Mouse (Mus musculus): ENCODE results near the gene Sik1. TPM values are rescaled to one million over a fixed set of nuclear protein-coding genes. Genes with fewer than 3 reads are reported as not detected.

The Sik1 gene
- total and polyA plus RNA-seq, 2 experiments from 2014 or later: 10.9 to 31.9 TPM

DNA sequence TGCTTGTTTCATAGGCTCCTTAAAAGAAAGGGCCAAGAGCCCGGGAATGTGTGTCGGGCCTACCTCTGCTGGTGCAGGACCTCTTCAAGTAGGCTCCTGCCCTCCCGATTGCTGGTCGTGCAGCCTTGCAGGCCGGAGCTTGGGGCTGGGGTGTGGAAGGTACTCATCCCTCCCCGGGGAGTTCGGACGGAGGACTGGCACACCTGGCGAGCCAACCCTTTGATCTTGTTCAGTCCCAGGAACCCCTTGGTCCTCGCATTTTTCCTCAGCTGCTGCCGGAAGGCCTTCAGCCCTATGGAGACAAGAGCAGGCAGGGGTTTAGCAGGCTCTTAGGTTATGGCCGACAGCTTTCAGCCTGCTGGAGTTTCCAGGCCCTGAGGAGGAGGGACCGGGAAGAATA is 8.6 kb downstream of the Sik1 start:
- H3K36me3 ChIP-seq (replicated peaks; ENCODE audit: control insufficient read depth, insufficient read depth, low read length): peaks cover 80% of the 10 kb centered on the region
- H3K4me2 ChIP-seq (ENCODE audit: low read depth, low read length): no peak overlapping the region
- WGBS: 88% methylated on average over 13 of the region's 13 CpGs
- no peak for DNase-seq (ENCODE audit: low spot score)
- peaks cover 17% of the 10 kb centered on the region for H3K4me1 ChIP-seq (ENCODE audit: control insufficient read depth, insufficient read depth)
- no peak overlapping the region for H3K9ac ChIP-seq (replicated peaks; ENCODE audit: low read depth, low read length)
- TF ChIP-seq CTCF (IDR thresholded peaks at IDR 0.05; ENCODE audit: low read depth): no peak
- no peak for TF ChIP-seq EP300 (IDR thresholded peaks at IDR 0.05; ENCODE audit: low read depth)
- H3K27me3 ChIP-seq (ENCODE audit: control insufficient read depth, insufficient read depth, low read length): no peaks in the 10 kb centered on the region
- H3K4me3 ChIP-seq (ENCODE audit: low read depth, low read length): no peak overlapping the region
- ATAC-seq (ENCODE audit: insufficient read depth, low read depth): no peak
- no peak overlapping the region for H3K27ac ChIP-seq (ENCODE audit: low read depth)
- H3K9me3 ChIP-seq (replicated peaks; ENCODE audit: control insufficient read depth, low read length): no peaks in the 10 kb centered on the region

GRCm38 (mm10) chr17:31846352-31846751 is 9.3 kb downstream of the Sik1 start:
- no peak for ATAC-seq (ENCODE audit: insufficient read depth, low read depth)
- Histone ChIP-seq H3K9ac (replicated peaks; ENCODE audit: low read depth, low read length) (no peak overlapping the region), H3K4me2 (ENCODE audit: low read depth, low read length) (no peak overlapping the region), H3K4me1 (ENCODE audit: control insufficient read depth, insufficient read depth) (peaks cover 23% of the 10 kb centered on the region), H3K36me3 (replicated peaks; ENCODE audit: control insufficient read depth, insufficient read depth, low read length) (peaks cover 74% of the 10 kb centered on the region), H3K27ac (ENCODE audit: low read depth) (no peak overlapping the region), H3K27me3 (ENCODE audit: control insufficient read depth, insufficient read depth, low read length) (no peaks in the 10 kb centered on the region), H3K4me3 (ENCODE audit: low read depth, low read length) (no peak overlapping the region), H3K9me3 (replicated peaks; ENCODE audit: control insufficient read depth, low read length) (no peaks in the 10 kb centered on the region)
- TF ChIP-seq CTCF (IDR thresholded peaks at IDR 0.05; ENCODE audit: low read depth) (no peak), EP300 (IDR thresholded peaks at IDR 0.05; ENCODE audit: low read depth) (no peak)
- 44% methylated on average over 9 of the region's 9 CpGs for WGBS
- DNase-seq (ENCODE audit: low spot score): no peak

DNA sequence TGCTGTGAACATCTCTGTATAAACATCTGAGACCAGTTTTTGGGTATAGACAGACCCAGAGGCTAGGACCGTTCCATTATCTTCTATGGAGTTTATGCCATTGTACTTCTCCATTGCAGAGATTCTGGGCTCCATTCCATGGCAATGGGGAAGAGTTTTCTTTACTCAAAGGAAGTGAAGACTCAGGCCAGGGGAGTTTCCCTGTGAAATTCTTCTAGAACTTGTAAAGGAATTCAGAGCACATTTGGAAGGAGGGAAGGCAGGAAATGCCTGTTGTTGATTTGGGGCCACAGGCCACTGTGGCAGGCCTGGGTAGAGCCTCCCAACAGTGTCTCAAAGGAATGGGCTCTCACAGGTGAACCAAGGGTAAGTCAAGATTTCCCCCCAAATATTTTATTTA is 11.7 kb downstream of the Sik1 start:
- TF ChIP-seq EP300 (IDR thresholded peaks at IDR 0.05; ENCODE audit: low read depth) (no peak), CTCF (IDR thresholded peaks at IDR 0.05; ENCODE audit: low read depth) (no peak)
- H3K27ac ChIP-seq (ENCODE audit: low read depth): peak overlapping the region; percentile 55
- no peak overlapping the region for H3K4me3 ChIP-seq (ENCODE audit: low read depth, low read length)
- H3K9me3 ChIP-seq (replicated peaks; ENCODE audit: control insufficient read depth, low read length): no peaks in the 10 kb centered on the region
- H3K4me2 ChIP-seq (ENCODE audit: low read depth, low read length): no peak overlapping the region
- no peak overlapping the region for H3K9ac ChIP-seq (replicated peaks; ENCODE audit: low read depth, low read length)
- no peaks in the 10 kb centered on the region for H3K27me3 ChIP-seq (ENCODE audit: control insufficient read depth, insufficient read depth, low read length)
- H3K36me3 ChIP-seq (replicated peaks; ENCODE audit: control insufficient read depth, insufficient read depth, low read length): peaks cover 49% of the 10 kb centered on the region
- ATAC-seq (ENCODE audit: insufficient read depth, low read depth): no peak
- WGBS: 50% methylated on average over 1 of the region's 1 CpGs
- peak; percentile 52 for DNase-seq (ENCODE audit: low spot score)
- peaks cover 23% of the 10 kb centered on the region for H3K4me1 ChIP-seq (ENCODE audit: control insufficient read depth, insufficient read depth)

- Histone ChIP-seq H3K4me2 (ENCODE audit: low read depth, low read length) (no peak overlapping the region), H3K9ac (replicated peaks; ENCODE audit: low read depth, low read length) (no peak overlapping the region), H3K27me3 (ENCODE audit: control insufficient read depth, insufficient read depth, low read length) (no peaks in the 10 kb centered on the region), H3K36me3 (replicated peaks; ENCODE audit: control insufficient read depth, insufficient read depth, low read length) (peaks cover 42% of the 10 kb centered on the region), H3K27ac (ENCODE audit: low read depth) (peak overlapping the region; percentile 55), H3K4me3 (ENCODE audit: low read depth, low read length) (no peak overlapping the region), H3K4me1 (ENCODE audit: control insufficient read depth, insufficient read depth) (peaks cover 23% of the 10 kb centered on the region), H3K9me3 (replicated peaks; ENCODE audit: control insufficient read depth, low read length) (no peaks in the 10 kb centered on the region)
- ATAC-seq (ENCODE audit: insufficient read depth, low read depth) (no peak), DNase-seq (ENCODE audit: low spot score) (no peak)
- 80% methylated on average over 12 of the region's 12 CpGs for WGBS
- TF ChIP-seq CTCF (IDR thresholded peaks at IDR 0.05; ENCODE audit: low read depth) (no peak), EP300 (IDR thresholded peaks at IDR 0.05; ENCODE audit: low read depth) (no peak)
Observed at GRCm38 (mm10) chr17:31842930-31843822, 12.4 kb downstream of the Sik1 start.

GRCm38 (mm10) chr17:31841842-31842611 is 13.6 kb downstream of the Sik1 start:
- H3K4me2 ChIP-seq (ENCODE audit: low read depth, low read length): no peak overlapping the region
- peak overlapping the region; percentile 33; the same call in 1 of the 2 replicates for H3K27ac ChIP-seq (ENCODE audit: low read depth)
- H3K36me3 ChIP-seq (replicated peaks; ENCODE audit: control insufficient read depth, insufficient read depth, low read length): peaks cover 31% of the 10 kb centered on the region
- ATAC-seq (ENCODE audit: insufficient read depth, low read depth) (peak; percentile 37), DNase-seq (ENCODE audit: low spot score) (peak; percentile 46)
- H3K27me3 ChIP-seq (ENCODE audit: control insufficient read depth, insufficient read depth, low read length): no peaks in the 10 kb centered on the region
- no peaks in the 10 kb centered on the region for H3K9me3 ChIP-seq (replicated peaks; ENCODE audit: control insufficient read depth, low read length)
- no peak for TF ChIP-seq EP300 (IDR thresholded peaks at IDR 0.05; ENCODE audit: low read depth)
- TF ChIP-seq CTCF (IDR thresholded peaks at IDR 0.05; ENCODE audit: low read depth): no peak
- H3K4me1 ChIP-seq (ENCODE audit: control insufficient read depth, insufficient read depth): peaks cover 23% of the 10 kb centered on the region
- H3K4me3 ChIP-seq (ENCODE audit: low read depth, low read length): no peak overlapping the region
- WGBS: 41% methylated on average over 18 of the region's 18 CpGs
- H3K9ac ChIP-seq (replicated peaks; ENCODE audit: low read depth, low read length): no peak overlapping the region
